8 mouse cellular contexts compared by ENCODE assay signal in the genomic region with DNA sequence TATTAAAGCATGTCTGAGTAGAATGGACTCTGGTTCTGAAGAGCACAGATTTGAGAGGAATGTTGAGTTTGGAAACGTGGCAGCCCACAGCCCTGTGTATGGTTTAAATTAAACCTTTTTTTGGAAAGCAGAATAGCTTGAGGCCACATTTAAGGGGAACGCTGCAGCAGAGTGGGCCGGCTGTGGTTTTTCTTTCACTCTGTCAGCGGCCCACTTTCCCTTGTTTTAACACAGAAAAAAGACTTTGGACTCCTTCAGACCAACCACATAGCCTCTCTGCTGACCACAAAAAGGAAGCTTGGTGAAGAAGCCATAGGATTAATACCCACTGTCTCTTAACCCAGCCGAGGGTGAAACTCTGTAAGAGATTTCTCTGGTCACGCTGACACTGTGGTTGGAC.
DNase-seq lines count a peak whose midpoint lies in the region; ATAC-seq lines count a peak whose summit lies in the region.

No protein-coding gene starts in this region.

- intact Hi-C loops in gastrocnemius, postnatal 36 days (cut with DNase I), result no loop called here

- H3K4me3 ChIP-seq in heart, embryonic 12.5 days, result no peak overlapping the region
- H3K4me3 ChIP-seq in forebrain, embryonic 14.5 days (ENCODE audit: low read depth, low read length), result no peak overlapping the region
- no peak overlapping the region for H3K4me3 ChIP-seq in limb, embryonic 12.5 days (replicated peaks)

- DNase-seq in heart, adult 8-10 months (ENCODE audit: low spot score), result no peak
- peak; percentile 59 for DNase-seq in Muller cell, postnatal 12 days (ENCODE audit: inconsistent ontology term)
- no peak for DNase-seq in forebrain, embryonic 14.5 days (ENCODE audit: low spot score)
- no peak for DNase-seq in gastrocnemius, postnatal 36 days
- no peak for DNase-seq in urinary bladder, postnatal 14 days (ENCODE audit: low spot score)
- no peak for DNase-seq in spleen, postnatal 4 days (ENCODE audit: low spot score in 2 of 2)

- peaks cover 58% of the 10 kb centered on the region for H3K4me1 ChIP-seq in heart, embryonic 12.5 days (replicated peaks)
- peaks cover 40% of the 10 kb centered on the region for H3K4me1 ChIP-seq in forebrain, embryonic 14.5 days (ENCODE audit: control insufficient read depth, insufficient read depth, low read length)
- peaks cover 48% of the 10 kb centered on the region for H3K4me1 ChIP-seq in limb, embryonic 12.5 days (replicated peaks)

- H3K4me2 ChIP-seq in heart, embryonic 12.5 days, result peak overlapping the region; percentile 29; the same call in 1 of the 2 replicates
- peak overlapping the region; percentile 26 for H3K4me2 ChIP-seq in forebrain, embryonic 14.5 days (ENCODE audit: low read length)
- H3K4me2 ChIP-seq in limb, embryonic 12.5 days, result peak overlapping the region; percentile 42

- no peak for ATAC-seq in heart, embryonic 12.5 days (ENCODE audit: insufficient number of reproducible peaks, low FRiP score)
- ATAC-seq in forebrain, embryonic 14.5 days, result no peak
- ATAC-seq in limb, embryonic 12.5 days (ENCODE audit: insufficient number of reproducible peaks, insufficient read depth, low FRiP score, low TSS enrichment, low read depth), result peak; percentile 39; the same call in 1 of the 2 replicates

- peaks cover 5% of the 10 kb centered on the region; the same call in 1 of the 2 replicates for H3K36me3 ChIP-seq in heart, embryonic 12.5 days
- H3K36me3 ChIP-seq in forebrain, embryonic 14.5 days (ENCODE audit: control insufficient read depth, insufficient read depth, low read length), result peaks cover 5% of the 10 kb centered on the region; the same call in 1 of the 2 replicates
- H3K36me3 ChIP-seq in limb, embryonic 12.5 days, result peaks cover 5% of the 10 kb centered on the region; the same call in 1 of the 2 replicates

- H3K9ac ChIP-seq in heart, embryonic 12.5 days, result no peak overlapping the region
- H3K9ac ChIP-seq in forebrain, embryonic 14.5 days (ENCODE audit: low read length), result no peak overlapping the region; the same call in 1 of the 2 replicates
- H3K9ac ChIP-seq in limb, embryonic 12.5 days (replicated peaks), result no peak overlapping the region

- H3K27ac ChIP-seq in heart, embryonic 12.5 days (ENCODE audit: poor library complexity, severe bottlenecking), result no peak overlapping the region; the same call in 1 of the 2 replicates
- H3K27ac ChIP-seq in forebrain, embryonic 14.5 days (ENCODE audit: low read depth, low read length), result no peak overlapping the region
- peak overlapping the region; percentile 84 for H3K27ac ChIP-seq in limb, embryonic 12.5 days

- H3K9me3 ChIP-seq in heart, embryonic 12.5 days (replicated peaks), result no peaks in the 10 kb centered on the region
- H3K9me3 ChIP-seq in forebrain, embryonic 14.5 days (replicated peaks; ENCODE audit: control insufficient read depth, low read length), result no peaks in the 10 kb centered on the region
- H3K9me3 ChIP-seq in limb, embryonic 12.5 days, result no peaks in the 10 kb centered on the region

- no peaks in the 10 kb centered on the region for H3K27me3 ChIP-seq in heart, embryonic 12.5 days (replicated peaks)
- no peaks in the 10 kb centered on the region for H3K27me3 ChIP-seq in forebrain, embryonic 14.5 days (replicated peaks; ENCODE audit: control insufficient read depth, insufficient read depth, low read length)
- no peaks in the 10 kb centered on the region for H3K27me3 ChIP-seq in limb, embryonic 12.5 days

- 50% methylated on average over 6 of the region's 6 CpGs for WGBS in heart, embryonic 12.5 days
- WGBS in forebrain, embryonic 14.5 days, result 10% methylated on average over 6 of the region's 6 CpGs
- WGBS in limb, embryonic 12.5 days, result 24% methylated on average over 6 of the region's 6 CpGs
